Mouse (Mus musculus) thymus, adult 2 months (tissue): Measurements from ENCODE around the gene Vsig10. TPM values are rescaled to one million over a fixed set of nuclear protein-coding genes. Genes with fewer than 3 reads are reported as not detected.

Source experiments
- DNase-seq: peaks from one replicate; pipeline ENCODE4 v3.0.0; 2021
- H3K27ac ChIP-seq: fragments of 200-500 bp; 2 replicates; pipeline ENCODE4 v1.5.1; 2012; ENCODE audit warnings: low read length, control low read depth; ENCODE audit not compliant: control insufficient read depth, insufficient read depth
- H3K27me3 ChIP-seq: fragments of 200-500 bp; 2 replicates; pipeline ENCODE4 v1.6.1; 2012; ENCODE audit warnings: mild to moderate bottlenecking, low read length, moderate library complexity, mixed read lengths; ENCODE audit not compliant: control insufficient read depth, insufficient read depth
- H3K36me3 ChIP-seq: fragments of 200-500 bp; 2 replicates; pipeline ENCODE4 v1.6.1; 2012; ENCODE audit warnings: mild to moderate bottlenecking, low read length, moderate library complexity; ENCODE audit not compliant: control insufficient read depth, insufficient read depth
- H3K4me1 ChIP-seq: fragments of 200-500 bp; replicated peaks from 2 replicates; pipeline ENCODE4 v1.6.1; 2012; ENCODE audit warnings: low read length; ENCODE audit not compliant: control insufficient read depth, insufficient read depth
- H3K4me3 ChIP-seq: fragments of 200-500 bp; 2 replicates; pipeline ENCODE4 v1.5.1; 2012; ENCODE audit warnings: mild to moderate bottlenecking, low read length, control low read depth, moderate library complexity; ENCODE audit not compliant: control insufficient read depth, insufficient read depth
- CTCF ChIP-seq: fragments of 200-500 bp; IDR thresholded peaks from 2 replicates; pipeline ENCODE4 v1.5.1; 2012; ENCODE audit warnings: mild to moderate bottlenecking, control low read depth, low read length, moderate library complexity, borderline replicate concordance; ENCODE audit not compliant: control insufficient read depth, poor library complexity, insufficient read depth; ENCODE audit errors: extremely low read depth
- POLR2A ChIP-seq: fragments of 200-500 bp; IDR thresholded peaks from 2 replicates; pipeline ENCODE4 v1.6.1; 2012; ENCODE audit warnings: mild to moderate bottlenecking, low read length, control low read depth, moderate library complexity; ENCODE audit not compliant: control insufficient read depth, poor library complexity, insufficient read depth; ENCODE audit errors: extremely low read depth
- WGBS: fragments of 180-500 bp; shearing (Covaris S2); methylation state at CpG from one replicate; pipeline ENCODE4 v1.1.7; 2018; 5-methylcytosine and 5-hydroxymethylcytosine counted together
- polyA plus RNA-seq: library from polyadenylated mRNA; depleted of rRNA; stranded (reverse); fragments of >200 nt; gene quantifications from 2 replicates; pipeline ENCODE4 v1.2.3, GENCODE M21; 2012

Gene Vsig10
- polyA plus RNA-seq, 1 experiment, result 11.5 TPM

GRCm38 (mm10) chr5:117313420-117313819, 5.5 kb upstream of the Vsig10 start:
- Histone ChIP-seq H3K27ac (no peak overlapping the region), H3K36me3 (no peaks in the 10 kb centered on the region), H3K4me3 (no peak overlapping the region), H3K27me3 (peaks cover 5% of the 10 kb centered on the region; the same call in 1 of the 2 replicates), H3K4me1 (no peaks in the 10 kb centered on the region)
- DNase-seq, result peak; percentile 12
- 31% methylated on average over 14 of the region's 14 CpGs for WGBS
- TF ChIP-seq POLR2A (no peak), CTCF (no peak)

- no peak for DNase-seq
- peaks cover 7% of the 10 kb centered on the region; the same call in 1 of the 2 replicates for H3K27me3 ChIP-seq
- TF ChIP-seq POLR2A (no peak), CTCF (no peak)
- H3K27ac ChIP-seq, result no peak overlapping the region
- H3K4me3 ChIP-seq, result no peak overlapping the region
- H3K4me1 ChIP-seq, result peaks cover 4% of the 10 kb centered on the region; the same call in 1 of the 2 replicates
- H3K36me3 ChIP-seq, result no peaks in the 10 kb centered on the region
- 60% methylated on average over 10 of the region's 10 CpGs for WGBS
Measured at GRCm38 (mm10) chr5:117313909-117314308, 5.0 kb upstream of the Vsig10 start.

GRCm38 (mm10) chr5:117314587-117315428, 4.1 kb upstream of the Vsig10 start:
- H3K36me3 ChIP-seq, result no peaks in the 10 kb centered on the region
- no peak for TF ChIP-seq CTCF
- no peak for TF ChIP-seq POLR2A
- H3K4me1 ChIP-seq, result peaks cover 9% of the 10 kb centered on the region
- WGBS, result 60% methylated on average over 9 of the region's 9 CpGs
- H3K27ac ChIP-seq, result no peak overlapping the region
- H3K4me3 ChIP-seq, result no peak overlapping the region
- H3K27me3 ChIP-seq, result peaks cover 12% of the 10 kb centered on the region; the same call in 1 of the 2 replicates
- no peak for DNase-seq

GRCm38 (mm10) chr5:117323751-117324150, 4.9 kb downstream of the Vsig10 start:
- 92% methylated on average over 9 of the region's 9 CpGs for WGBS
- Histone ChIP-seq H3K36me3 (no peaks in the 10 kb centered on the region), H3K27me3 (peaks cover 13% of the 10 kb centered on the region; the same call in 1 of the 2 replicates), H3K4me1 (peaks cover 6% of the 10 kb centered on the region), H3K27ac (no peak overlapping the region), H3K4me3 (no peak overlapping the region)
- DNase-seq, result no peak
- TF ChIP-seq POLR2A, result no peak
- no peak for TF ChIP-seq CTCF

GRCm38 (mm10) chr5:117326408-117326807, 7.5 kb downstream of the Vsig10 start:
- no peak for DNase-seq
- no peaks in the 10 kb centered on the region for H3K36me3 ChIP-seq
- TF ChIP-seq POLR2A (no peak), CTCF (no peak)
- WGBS, result 88% methylated on average over 6 of the region's 6 CpGs
- no peak overlapping the region for H3K4me3 ChIP-seq
- H3K4me1 ChIP-seq, result no peaks in the 10 kb centered on the region
- H3K27ac ChIP-seq, result no peak overlapping the region
- no peaks in the 10 kb centered on the region for H3K27me3 ChIP-seq

GRCm38 (mm10) chr5:117330457-117330856, 11.6 kb downstream of the Vsig10 start:
- Histone ChIP-seq H3K27me3 (no peaks in the 10 kb centered on the region; the same call in 1 of the 2 replicates), H3K4me3 (no peak overlapping the region), H3K27ac (no peak overlapping the region), H3K4me1 (no peaks in the 10 kb centered on the region), H3K36me3 (no peaks in the 10 kb centered on the region)
- no peak for DNase-seq
- TF ChIP-seq POLR2A (no peak), CTCF (no peak)
- 97% methylated on average over 7 of the region's 7 CpGs for WGBS

- 94% methylated on average over 10 of the region's 10 CpGs for WGBS
- no peak for TF ChIP-seq POLR2A
- TF ChIP-seq CTCF, result no peak
- DNase-seq, result no peak
- Histone ChIP-seq H3K27ac (no peak overlapping the region), H3K27me3 (no peaks in the 10 kb centered on the region; the same call in 1 of the 2 replicates), H3K4me3 (no peak overlapping the region), H3K4me1 (no peaks in the 10 kb centered on the region), H3K36me3 (no peaks in the 10 kb centered on the region)
Measured at GRCm38 (mm10) chr5:117337999-117338398, 19.1 kb downstream of the Vsig10 start.
